Mouse (Mus musculus) adrenal gland, postnatal 4 days (tissue): Measurements from ENCODE around the gene Mtmr12. TPM values are rescaled to one million over a fixed set of nuclear protein-coding genes. Genes with fewer than 3 reads are reported as not detected.

Source experiments
- DNase-seq, 2 experiments: peaks; one replicate each; pipeline ENCODE4 v3.0.0; 2021 to 2022; ENCODE audit warnings: low spot score in 2 of 2, mixed read lengths in 2 of 2
- microRNA-seq: library from miRNA; unstranded; fragments of <30 nt; microRNA quantifications from one replicate; pipeline ENCODE4 v1.2.0, GENCODE M21; 2021
- total RNA-seq, 2 experiments: library from RNA; stranded (reverse); gene quantifications; 2 replicates each; pipeline ENCODE4 v1.2.3; 2021

The Mtmr12 gene
- total RNA-seq, 2 experiments from 2014 or later: 27.0 to 27.8 TPM

DNA sequence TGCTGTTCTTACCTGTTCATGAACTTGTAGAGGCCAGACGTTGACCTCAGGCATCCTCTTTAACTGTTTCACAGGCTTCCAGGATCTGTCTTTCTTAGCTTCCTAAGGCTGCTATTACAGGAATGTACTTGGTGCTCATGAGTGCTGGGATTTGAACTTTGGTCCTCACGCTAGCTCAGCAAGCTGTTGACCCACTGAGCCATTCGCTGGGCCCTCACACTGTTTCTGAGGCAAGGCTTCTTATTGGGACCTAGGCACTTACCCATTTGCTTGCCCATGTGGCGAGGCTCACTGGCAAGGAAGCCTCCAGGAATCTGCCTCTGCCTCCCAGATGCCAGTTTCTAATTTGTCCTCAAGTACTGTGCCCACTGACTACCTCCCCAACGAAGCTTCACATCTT, 115.1 kb downstream of the Mtmr12 start:
- no peak for DNase-seq

DNA sequence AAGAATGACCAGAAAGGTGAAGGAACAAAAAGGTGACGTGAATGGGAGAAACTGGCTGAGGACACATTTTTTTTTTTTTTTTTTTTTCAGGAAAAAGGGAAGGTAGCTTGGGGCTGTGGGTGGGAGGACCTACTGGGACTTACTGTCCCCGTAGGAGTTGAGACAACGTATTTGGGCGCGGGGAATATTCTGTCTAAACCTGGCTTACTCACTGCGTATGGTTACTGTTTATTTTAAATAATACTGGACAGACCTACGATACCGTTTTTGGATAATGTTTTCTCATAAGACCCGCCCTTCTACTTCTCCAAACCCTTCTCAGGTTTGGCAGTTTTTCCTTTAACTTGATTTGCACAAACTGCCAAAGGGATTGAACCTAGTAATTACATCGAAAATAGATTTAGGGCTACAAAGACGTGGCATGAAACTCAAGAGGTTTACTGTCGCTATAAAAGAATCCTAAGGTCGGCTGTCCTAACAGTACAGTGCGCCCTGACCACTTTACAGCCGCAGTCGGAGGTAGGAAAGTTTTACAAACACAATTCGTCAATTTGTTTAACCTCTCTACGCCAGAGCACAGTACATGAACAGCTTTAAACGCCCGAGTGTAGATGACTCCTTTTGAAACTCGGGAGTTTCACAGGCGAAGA, 115.7 kb downstream of the Mtmr12 start:
- no peak for DNase-seq

DNA sequence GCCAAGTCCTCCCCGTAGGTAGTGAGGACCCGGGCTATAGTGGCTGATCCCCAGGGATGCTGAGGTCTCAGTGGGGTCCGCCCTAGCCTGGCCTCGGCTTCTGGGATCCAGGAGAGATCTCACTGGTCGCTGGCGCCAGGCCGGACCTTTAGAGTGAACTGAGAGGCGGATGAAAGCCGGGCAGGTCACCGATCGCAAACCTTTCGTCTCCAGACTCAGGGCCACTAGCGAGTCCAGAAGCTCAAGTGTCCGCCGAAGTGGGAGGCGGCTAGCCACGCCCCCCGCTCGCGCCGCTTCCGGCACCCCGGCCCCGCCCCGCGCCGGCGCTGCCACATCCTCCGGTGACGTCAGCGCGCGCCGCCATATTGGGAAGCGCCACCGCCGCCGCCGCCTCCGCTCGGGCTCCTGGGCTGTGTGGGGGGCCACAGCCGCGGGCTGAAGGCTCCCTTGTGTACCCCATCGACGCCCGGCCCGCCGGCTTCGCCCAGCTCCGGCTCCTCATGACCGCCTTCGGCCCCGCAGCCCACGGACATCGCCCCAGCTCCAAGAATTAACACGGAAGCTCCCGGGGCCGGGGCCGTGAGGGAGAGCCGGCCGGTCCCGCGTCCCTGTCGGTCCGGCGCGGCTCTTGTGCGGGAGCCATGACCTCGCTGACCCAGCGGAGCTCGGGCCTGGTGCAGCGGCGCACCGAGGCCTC, 116.4 kb downstream of the Mtmr12 start, which contains the start of gene Golph3:
Gene Golph3 (plus strand): TSS at position 360 of the 697 bp plus-strand sequence.
- peak; percentile 88 to 91 for DNase-seq

DNA sequence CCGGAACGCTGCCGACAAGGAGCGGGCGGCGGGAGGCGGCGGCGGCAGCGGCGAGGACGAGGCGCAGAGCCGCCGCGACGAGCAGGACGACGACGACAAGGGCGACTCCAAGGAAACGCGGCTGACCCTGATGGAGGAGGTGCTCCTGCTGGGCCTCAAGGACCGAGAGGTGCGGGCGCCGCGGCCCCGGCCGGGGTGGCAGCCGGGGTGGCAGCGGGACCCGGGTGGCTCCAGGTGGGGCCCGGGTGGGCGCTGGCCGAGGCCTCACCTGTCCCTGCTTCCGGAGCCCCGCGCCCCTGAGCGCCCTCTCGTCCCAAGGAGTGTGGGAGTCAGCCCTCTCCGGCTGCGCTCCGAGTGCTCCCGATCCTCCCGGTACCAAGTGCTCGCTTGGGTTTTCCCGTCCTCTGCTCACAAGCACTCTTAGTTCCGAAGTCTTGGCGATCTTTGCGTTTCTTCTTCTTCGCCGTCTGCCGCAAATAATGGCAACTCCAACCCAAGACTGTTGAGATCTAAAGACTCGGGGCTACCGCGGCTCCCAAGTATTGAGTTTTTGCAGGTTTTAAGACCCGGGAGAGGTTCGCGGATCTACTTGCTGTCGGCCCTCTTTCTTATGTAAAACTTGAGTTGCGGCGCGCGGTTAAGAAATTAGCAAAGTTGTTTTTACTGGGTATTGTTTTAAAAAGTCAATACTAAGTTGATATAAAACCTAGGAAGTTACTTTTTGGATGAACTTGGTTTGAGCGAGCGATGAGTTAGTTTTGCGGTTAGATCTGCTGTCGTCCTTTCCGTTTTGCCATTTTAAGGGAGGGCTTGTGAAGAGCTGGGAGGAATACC, 117.2 kb downstream of the Mtmr12 start, which contains the start of gene 1810049J17Rik:
Gene 1810049J17Rik (minus strand): TSS at position 112 of the 834 bp plus-strand sequence.
- peak; percentile 20 to 30 for DNase-seq

DNA sequence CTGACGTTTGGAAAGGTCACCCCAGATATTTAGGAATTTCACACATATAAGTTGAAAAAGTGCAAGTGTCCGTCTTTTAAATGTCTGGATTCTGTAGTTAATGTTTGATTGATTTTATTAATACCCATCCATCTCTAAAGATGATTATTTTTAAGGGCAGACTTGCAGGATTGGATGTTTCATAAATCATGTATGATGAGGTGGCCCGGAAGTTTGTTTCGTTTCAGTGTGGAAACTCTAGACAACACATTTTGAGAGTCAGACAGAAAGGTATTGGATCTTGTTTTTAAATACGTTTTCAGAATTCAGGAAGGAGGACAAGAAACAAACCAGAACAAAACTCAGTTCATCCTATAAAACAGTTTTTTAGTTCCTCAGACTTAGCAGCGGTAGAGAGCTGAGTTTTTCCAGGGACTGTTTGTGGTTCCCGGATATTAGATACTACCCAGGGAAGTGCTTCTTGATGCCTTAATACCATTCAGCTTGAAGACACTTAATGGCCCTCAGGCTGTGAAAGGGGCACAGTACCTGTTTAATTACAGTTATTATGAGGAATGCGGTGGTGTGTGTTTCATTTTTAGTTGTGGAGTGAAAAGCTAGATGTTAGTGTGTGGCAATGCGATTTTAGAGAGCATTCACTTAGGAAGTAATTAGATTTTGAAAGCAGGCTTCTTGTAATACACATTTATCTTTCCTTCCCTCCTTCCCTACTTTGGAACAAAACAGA, 118.0 kb downstream of the Mtmr12 start:
- no peak for DNase-seq

Small RNA genes lying within 50 kb of the gene (microRNA-seq; reads per million reads assigned to microRNA genes)
- gene Mir1898: not detected

Other genes with a start within 250 kb of the Mtmr12 start
- gene Sub1, start 208.0 kb upstream of the Mtmr12 start, total RNA-seq: 100 to 1,000 TPM; 264 to 270 TPM
- gene Zfr, start 87.2 kb upstream of the Mtmr12 start, total RNA-seq: 100 to 1,000 TPM; 180 to 189 TPM
- 100 to 1,000 TPM; 105 to 114 TPM for gene Golph3, start 116.4 kb downstream of the Mtmr12 start, total RNA-seq
- gene 1810049J17Rik, start 116.9 kb downstream of the Mtmr12 start, total RNA-seq: 1 to 10 TPM in 1 of 2 experiments, not detected in 1; 1.8 TPM